Mouse (Mus musculus) C2C12 (cell line): ENCODE results near the gene Atxn2. TPM values are rescaled to one million over a fixed set of nuclear protein-coding genes. Genes with fewer than 3 reads are reported as not detected.
A peak's percentile ranks its signal among the peaks of the same experiment; 100 is the strongest.

Experiments used
- H3K27me3 ChIP-seq: one replicate; pipeline ENCODE4 v1.6.1; 2011; ENCODE audit not compliant: control insufficient read depth, insufficient read depth, insufficient read length
- H3K36me3 ChIP-seq: one replicate; pipeline ENCODE4 v1.6.1; 2011; ENCODE audit not compliant: control insufficient read depth, insufficient read depth
- H3K4me3 ChIP-seq: one replicate; pipeline ENCODE4 v1.5.1; 2011; ENCODE audit warnings: mild to moderate bottlenecking, control low read depth; ENCODE audit not compliant: poor library complexity, insufficient read depth, severe bottlenecking
- H3K79me2 ChIP-seq: one replicate; pipeline ENCODE4 v1.6.1; 2011; ENCODE audit not compliant: control insufficient read depth, insufficient read depth
- H3K79me3 ChIP-seq: one replicate; pipeline ENCODE4 v1.6.1; 2011; ENCODE audit warnings: low read depth, control low read depth
- H3ac ChIP-seq: one replicate; pipeline ENCODE3; 2011; ENCODE audit warnings: low read depth; ENCODE audit not compliant: control insufficient read depth, insufficient read length
- CEBPB ChIP-seq: IDR thresholded peaks from one replicate; pipeline ENCODE4 v1.6.1; 2011; ENCODE audit warnings: low read depth, mild to moderate bottlenecking, control low read depth, moderate library complexity
- CTCF ChIP-seq: IDR thresholded peaks from one replicate; pipeline ENCODE4 v1.5.1; 2011; ENCODE audit not compliant: control insufficient read depth, insufficient read depth, insufficient read length
- FOSL1 ChIP-seq: IDR thresholded peaks from one replicate; pipeline ENCODE4 v1.8.0; 2011; ENCODE audit warnings: mild to moderate bottlenecking, low read length; ENCODE audit not compliant: poor library complexity, insufficient read depth, severe bottlenecking
- MAX ChIP-seq: IDR thresholded peaks from one replicate; pipeline ENCODE4 v1.6.1; 2011; ENCODE audit warnings: mild to moderate bottlenecking, control low read depth
- MYOD1 ChIP-seq: IDR thresholded peaks from one replicate; pipeline ENCODE4 v1.6.1; 2011; ENCODE audit warnings: low read depth; ENCODE audit not compliant: control insufficient read depth, insufficient read length
- MYOG ChIP-seq: IDR thresholded peaks from one replicate; pipeline ENCODE4 v1.6.1; 2011; ENCODE audit not compliant: control insufficient read depth, insufficient read length; ENCODE audit errors: extremely low read depth
- USF1 ChIP-seq: IDR thresholded peaks from one replicate; pipeline ENCODE4 v1.6.1; 2011; ENCODE audit warnings: low read depth, mild to moderate bottlenecking, control low read depth, moderate library complexity
- microRNA-seq: library from miRNA; unstranded; fragments of <30 nt; microRNA quantifications from one replicate; pipeline ENCODE4, GENCODE M21; 2019; ENCODE audit warnings: borderline microRNAs expressed
- polyA plus RNA-seq: library from polyadenylated mRNA; unstranded; fragments of >200 nt; fragmentation: generic; extraction: Trizol; gene quantifications from one replicate; pipeline ENCODE4 v1.2.1, GENCODE M21; 2012; ENCODE audit warnings: missing spikeins

The Atxn2 gene
- polyA plus RNA-seq, 1 experiment: 69.9 TPM

DNA sequence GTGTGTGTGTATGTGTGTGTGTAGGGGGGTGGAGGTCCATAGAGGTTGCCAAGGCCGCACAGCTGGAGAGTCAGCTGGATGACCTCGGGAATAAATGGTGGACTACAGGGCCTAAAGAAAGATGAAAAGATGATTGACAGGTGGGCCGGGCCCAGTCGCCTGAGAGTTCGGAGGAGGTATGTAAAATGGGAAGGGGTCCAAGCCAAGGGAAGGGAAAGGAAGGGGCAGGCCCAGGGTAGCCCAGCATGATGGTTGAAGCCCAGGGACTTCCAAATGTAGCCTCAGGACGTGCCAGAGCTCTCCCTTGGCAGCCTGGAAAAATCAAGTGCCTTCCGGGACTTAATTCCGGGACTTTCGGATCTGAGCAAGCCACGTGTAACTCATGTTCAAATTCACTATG lies 143.6 kb downstream of the Atxn2 start:
- Histone ChIP-seq H3ac (no peak overlapping the region), H3K4me3 (no peak overlapping the region), H3K27me3 (no peaks in the 10 kb centered on the region), H3K79me2 (peaks cover 13% of the 10 kb centered on the region), H3K36me3 (no peaks in the 10 kb centered on the region), H3K79me3 (peaks cover 2% of the 10 kb centered on the region)
- no peak for TF ChIP-seq MAX
- no peak for TF ChIP-seq MYOD1
- TF ChIP-seq CTCF: no peak

DNA sequence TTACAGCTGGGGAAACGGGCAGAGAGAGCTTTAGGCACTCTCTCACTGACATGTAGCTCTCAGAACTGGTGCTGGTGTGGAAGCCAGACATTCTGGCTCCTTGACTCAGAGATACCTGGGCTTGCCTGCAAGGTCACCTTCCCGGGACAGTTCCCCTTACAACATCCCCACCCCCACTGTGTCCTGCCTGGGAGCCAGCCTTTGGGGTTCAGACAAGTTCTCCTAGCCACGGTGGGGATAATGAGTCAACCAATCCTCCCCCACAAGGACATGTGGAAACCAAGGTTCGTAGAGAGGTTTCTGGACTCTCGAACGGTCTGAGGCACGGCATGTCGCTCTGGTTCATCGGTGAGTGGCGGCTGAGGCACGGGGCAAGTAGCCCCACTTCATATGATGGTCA lies 145.6 kb downstream of the Atxn2 start:
- TF ChIP-seq CEBPB (no peak), FOSL1 (no peak), MYOD1 (no peak), USF1 (no peak), MYOG (no peak), MAX (no peak), CTCF (no peak)
- H3K79me3 ChIP-seq: no peaks in the 10 kb centered on the region
- H3K27me3 ChIP-seq: no peaks in the 10 kb centered on the region
- no peak overlapping the region for H3K4me3 ChIP-seq
- H3K36me3 ChIP-seq: no peaks in the 10 kb centered on the region
- no peak overlapping the region for H3ac ChIP-seq
- no peaks in the 10 kb centered on the region for H3K79me2 ChIP-seq

GRCm38 (mm10) chr5:121858427-121858826 lies 147.3 kb downstream of the Atxn2 start:
- no peaks in the 10 kb centered on the region for H3K79me2 ChIP-seq
- no peaks in the 10 kb centered on the region for H3K79me3 ChIP-seq
- H3K27me3 ChIP-seq: no peaks in the 10 kb centered on the region
- H3ac ChIP-seq: no peak overlapping the region
- no peak for TF ChIP-seq FOSL1
- TF ChIP-seq CTCF: no peak
- no peak for TF ChIP-seq MAX
- TF ChIP-seq MYOG: no peak
- TF ChIP-seq CEBPB: no peak
- no peak for TF ChIP-seq USF1
- TF ChIP-seq MYOD1: no peak
- H3K4me3 ChIP-seq: no peak overlapping the region
- no peaks in the 10 kb centered on the region for H3K36me3 ChIP-seq

GRCm38 (mm10) chr5:121861964-121862363 lies 150.8 kb downstream of the Atxn2 start:
- H3K4me3 ChIP-seq: no peak overlapping the region
- peaks cover 7% of the 10 kb centered on the region for H3K27me3 ChIP-seq
- TF ChIP-seq USF1: no peak
- no peak for TF ChIP-seq CTCF
- no peak for TF ChIP-seq MAX
- no peak for TF ChIP-seq MYOD1
- TF ChIP-seq CEBPB: no peak
- TF ChIP-seq FOSL1: no peak
- no peak for TF ChIP-seq MYOG
- no peaks in the 10 kb centered on the region for H3K36me3 ChIP-seq
- H3K79me3 ChIP-seq: no peaks in the 10 kb centered on the region
- H3ac ChIP-seq: no peak overlapping the region
- H3K79me2 ChIP-seq: no peaks in the 10 kb centered on the region

DNA sequence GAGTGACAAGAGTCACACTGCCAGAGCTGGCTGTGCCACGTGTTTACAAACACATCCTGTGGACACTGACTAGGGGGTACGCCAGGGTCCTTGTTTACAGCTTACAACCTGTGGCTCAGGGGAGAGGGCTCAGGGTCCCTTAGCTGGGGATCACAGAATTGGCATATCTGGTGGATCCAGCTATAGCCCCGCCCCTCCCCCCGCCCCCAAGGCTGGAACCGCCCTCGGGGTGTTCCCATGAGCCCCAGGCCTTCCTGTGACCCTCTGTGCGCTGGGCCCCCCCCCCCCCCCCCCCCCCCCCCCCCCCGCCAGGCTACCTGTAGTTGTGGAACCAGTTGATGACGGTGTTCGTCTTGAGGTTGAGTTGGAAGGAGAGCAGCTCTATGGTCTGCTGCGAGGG lies 153.2 kb downstream of the Atxn2 start:
- Histone ChIP-seq H3K79me3 (no peaks in the 10 kb centered on the region), H3ac (no peak overlapping the region), H3K27me3 (peaks cover 28% of the 10 kb centered on the region), H3K79me2 (no peaks in the 10 kb centered on the region), H3K4me3 (no peak overlapping the region), H3K36me3 (no peaks in the 10 kb centered on the region)
- TF ChIP-seq MYOD1 (no peak), USF1 (no peak), CEBPB (no peak), CTCF (no peak), FOSL1 (no peak), MAX (no peak), MYOG (no peak)

Small RNA genes within 50 kb of the gene (microRNA-seq; reads per million reads assigned to microRNA genes)
- gene Mir7031: 1.4 reads per million, percentile 32 among the genes with 10 or more reads in this experiment

Other genes starting within 250 kb of the Atxn2 start
- gene Adam1b, start 207.9 kb upstream of the Atxn2 start, polyA plus RNA-seq: not detected
- 0.99 TPM for gene Adam1a, start 165.9 kb upstream of the Atxn2 start, polyA plus RNA-seq
- not detected for gene Gm42878, start 165.9 kb upstream of the Atxn2 start, polyA plus RNA-seq
- 68.7 TPM for gene Mapkapk5, start 165.4 kb upstream of the Atxn2 start, polyA plus RNA-seq
- 225 TPM for gene Aldh2, start 117.5 kb upstream of the Atxn2 start, polyA plus RNA-seq
- gene Acad12, start 92.4 kb upstream of the Atxn2 start, polyA plus RNA-seq: 0.77 TPM
- gene Acad10, start 50.8 kb upstream of the Atxn2 start, polyA plus RNA-seq: 1.8 TPM
- gene Brap, start 50.8 kb upstream of the Atxn2 start, polyA plus RNA-seq: 31.7 TPM
- gene Sh2b3, start 126.3 kb downstream of the Atxn2 start, polyA plus RNA-seq: 46.2 TPM
- 12.9 TPM for gene Pheta1, start 137.6 kb downstream of the Atxn2 start, polyA plus RNA-seq